Mouse (Mus musculus) layer of hippocampus, adult 9-11 months (tissue): ENCODE measurements around the gene Wdr95.

Experiments used
- DNase-seq: peaks from one replicate; pipeline ENCODE4 v3.0.0; 2022

The Wdr95 gene

DNA sequence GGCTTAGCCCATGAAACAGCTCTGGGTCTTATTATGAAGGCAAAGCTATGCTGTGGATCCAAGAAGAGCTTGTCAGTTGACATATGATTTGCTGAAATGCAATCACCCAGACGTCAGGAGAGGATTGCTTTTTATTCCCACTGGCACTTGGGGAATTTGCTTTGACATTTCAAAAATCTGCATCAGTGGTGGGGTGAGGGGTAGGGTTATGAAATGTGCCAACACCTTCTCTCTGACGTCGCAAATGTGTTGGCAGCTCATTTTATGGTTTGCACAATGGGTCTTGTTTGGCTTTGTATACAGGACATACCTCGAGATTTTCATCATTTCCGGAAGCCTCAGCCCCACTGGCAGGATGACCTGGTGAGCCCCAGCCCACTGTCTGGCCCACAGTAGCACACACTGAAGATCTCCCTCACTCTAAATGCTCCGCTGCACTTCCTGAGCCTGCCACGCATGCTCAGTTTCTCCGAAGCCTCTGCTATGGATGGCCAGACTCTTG lies 55.7 kb downstream of the Wdr95 start:
- no peak for DNase-seq

DNA sequence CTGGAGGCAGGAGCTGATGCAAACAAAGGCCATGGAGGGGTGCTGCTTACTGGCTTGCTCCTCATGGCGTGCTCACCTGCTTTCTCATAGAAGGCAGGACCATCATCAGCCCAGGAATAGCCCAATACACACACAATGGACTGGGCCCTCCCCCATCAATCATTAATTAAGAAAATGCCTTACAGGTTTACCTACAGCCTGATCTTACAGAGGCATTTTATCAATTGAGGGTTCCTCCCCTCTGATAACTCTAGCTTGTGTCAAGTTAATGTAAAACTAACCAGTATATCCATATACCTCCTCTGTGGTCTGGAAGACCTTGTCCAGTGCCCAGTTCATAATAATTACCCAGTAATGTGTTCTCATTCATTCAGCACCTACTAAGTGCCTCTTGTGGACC lies 56.8 kb downstream of the Wdr95 start:
- no peak for DNase-seq

DNA sequence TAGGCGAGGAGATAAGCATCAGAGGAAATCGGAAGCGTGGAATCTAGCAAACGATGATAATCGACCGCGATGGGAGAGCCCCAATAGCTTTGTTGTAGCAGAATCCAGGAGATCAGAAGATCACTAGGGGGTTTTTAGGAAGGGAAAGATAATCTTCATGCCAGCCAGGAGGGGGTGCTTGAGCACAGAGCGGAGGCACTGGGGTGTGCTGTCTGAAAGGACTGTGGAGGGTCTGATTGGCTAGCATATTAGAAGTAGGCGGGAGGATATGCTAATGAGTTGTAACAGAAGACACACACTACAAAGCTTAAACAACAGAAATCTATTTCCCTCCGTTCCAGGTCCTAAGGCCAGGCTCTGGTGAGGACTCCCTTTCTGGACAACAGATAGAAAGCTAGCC lies 57.4 kb downstream of the Wdr95 start:
- DNase-seq: no peak

DNA sequence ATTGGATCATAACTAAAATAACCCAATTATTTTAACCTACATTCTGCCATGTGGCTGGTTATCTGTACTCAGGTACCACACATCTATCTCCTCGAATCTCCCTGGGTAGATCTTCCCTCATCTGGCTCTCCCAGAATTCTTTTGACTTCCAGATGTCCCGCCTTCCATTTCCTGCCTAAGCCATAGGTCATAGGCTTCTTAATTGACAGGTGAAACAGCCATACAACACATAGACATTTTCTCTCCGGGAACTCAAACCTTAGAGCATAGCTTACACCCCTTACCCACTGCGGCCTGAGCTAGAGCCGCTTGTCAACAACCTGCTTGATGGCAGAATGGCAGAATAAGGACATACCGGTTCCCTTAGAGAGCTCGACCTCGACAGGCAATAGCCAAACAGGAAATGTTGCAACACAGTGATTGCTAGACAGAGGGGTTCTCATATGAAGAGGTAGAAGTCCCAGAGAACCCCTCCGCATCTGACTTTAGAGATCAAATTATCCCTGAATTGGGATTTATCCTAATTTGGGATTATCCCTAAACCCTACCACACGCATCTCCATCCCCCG lies 58.9 kb downstream of the Wdr95 start:
- no peak for DNase-seq

DNA sequence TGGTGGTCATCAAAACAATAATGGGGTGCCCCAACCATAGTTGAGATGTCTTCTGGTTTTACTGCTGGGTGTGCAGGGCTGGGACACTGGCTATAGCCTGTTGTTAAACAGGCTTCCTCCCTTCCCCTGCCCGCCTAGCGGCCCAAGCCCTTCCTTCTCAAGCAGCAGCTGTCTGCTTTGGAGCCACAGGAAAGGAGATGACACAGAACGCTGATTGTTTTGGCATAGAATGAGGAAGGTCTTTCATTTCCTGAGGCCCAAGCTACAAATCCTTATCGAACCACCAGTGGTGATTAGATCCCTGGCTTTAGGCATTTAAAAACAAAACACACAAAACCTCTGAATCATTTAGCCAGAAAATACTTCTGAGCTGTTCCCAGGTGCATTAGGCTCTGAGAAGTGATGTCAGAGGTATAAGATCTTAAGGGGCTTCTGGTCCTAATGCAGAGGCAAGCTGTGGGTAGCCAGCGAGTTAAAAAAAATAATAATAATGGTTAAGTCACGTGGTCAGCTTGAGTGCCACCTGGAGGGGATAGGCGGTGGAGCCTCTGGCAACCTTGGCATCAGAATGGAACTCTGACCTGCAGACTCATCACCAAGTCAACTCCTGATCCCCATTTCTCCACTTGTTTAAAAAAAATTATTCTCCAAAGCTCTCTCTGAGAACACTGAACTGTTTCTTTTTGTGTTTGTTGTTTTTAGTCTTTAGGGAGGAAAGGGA lies 60.5 kb downstream of the Wdr95 start:
- no peak for DNase-seq

DNA sequence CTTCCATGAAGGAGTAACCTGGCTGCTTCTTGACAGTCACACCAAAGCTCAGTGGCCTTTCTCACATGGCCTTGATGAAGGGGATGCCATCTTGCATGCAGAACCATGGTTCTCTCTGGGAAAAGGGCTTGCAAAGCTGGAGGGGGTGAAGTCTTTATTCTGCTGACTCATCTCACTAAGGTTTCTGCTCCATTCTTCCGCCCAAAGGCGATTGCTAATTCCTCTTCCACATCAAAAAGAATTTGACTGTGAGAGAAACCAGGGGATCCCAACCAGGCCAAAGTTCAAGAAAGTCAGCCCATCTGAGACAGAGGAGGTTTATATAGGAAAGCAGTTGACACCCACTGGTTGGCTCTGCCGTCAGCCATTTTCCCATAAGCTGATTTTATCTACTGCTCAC lies 61.5 kb downstream of the Wdr95 start:
- no peak for DNase-seq

DNA sequence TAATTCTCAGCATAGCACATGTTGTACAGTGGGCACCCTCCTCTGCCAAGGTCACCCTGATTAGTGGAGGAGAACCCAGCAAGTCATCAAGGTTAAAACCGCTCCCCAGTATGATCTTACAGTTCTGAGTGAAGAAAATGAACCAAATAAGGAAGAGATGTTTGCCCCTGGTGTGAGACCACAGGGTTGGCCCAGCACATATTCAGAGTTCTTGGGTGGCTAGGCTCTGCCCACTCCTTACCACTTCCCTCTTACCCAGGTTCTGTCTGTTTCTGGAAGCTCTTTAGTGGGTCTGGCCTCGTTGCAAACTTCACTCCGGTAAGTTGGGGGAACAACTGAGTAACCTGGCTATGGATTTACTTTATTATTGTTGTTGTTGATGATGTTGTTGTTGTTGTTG lies 65.7 kb downstream of the Wdr95 start:
- DNase-seq: no peak

DNA sequence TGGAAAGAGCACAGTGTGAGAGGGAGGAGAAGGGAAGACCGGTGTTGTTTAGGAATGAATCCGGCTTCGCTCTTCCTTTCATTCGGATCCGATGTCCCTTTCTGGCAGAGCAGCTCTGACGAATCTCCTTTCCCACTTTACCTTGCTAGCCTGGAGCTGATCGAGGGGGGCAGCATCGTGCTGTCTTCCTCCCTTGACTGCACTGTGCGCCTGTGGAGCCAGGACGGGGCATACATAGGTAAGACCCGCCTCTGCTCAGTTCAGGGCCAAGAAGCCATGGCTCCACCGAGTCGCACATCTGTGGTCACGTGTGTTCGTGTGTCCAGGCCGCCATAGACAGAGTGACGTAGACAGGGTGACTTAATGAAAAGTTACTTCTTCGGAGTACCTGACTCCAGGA lies 68.9 kb downstream of the Wdr95 start:
- DNase-seq: no peak

DNA sequence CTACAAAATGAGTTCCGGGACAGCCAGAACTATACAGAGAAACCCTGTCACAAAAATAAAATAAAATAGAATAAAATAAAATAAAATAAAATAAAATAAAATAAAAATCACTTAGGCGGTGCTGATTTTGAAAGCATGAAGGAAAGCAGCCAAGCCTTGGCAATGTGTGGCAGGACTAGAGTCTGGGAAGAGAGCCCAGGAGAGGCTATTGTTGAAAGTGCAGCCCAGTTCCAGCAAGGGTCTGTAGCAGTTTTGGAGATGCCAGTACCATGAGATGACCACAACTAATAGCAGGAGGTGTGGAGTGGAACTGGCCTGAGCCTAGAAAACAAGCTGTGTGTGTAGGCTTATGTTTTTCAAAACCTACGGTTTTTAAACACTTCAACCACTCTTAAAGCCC lies 73.5 kb downstream of the Wdr95 start:
- DNase-seq: peak; percentile 22

DNA sequence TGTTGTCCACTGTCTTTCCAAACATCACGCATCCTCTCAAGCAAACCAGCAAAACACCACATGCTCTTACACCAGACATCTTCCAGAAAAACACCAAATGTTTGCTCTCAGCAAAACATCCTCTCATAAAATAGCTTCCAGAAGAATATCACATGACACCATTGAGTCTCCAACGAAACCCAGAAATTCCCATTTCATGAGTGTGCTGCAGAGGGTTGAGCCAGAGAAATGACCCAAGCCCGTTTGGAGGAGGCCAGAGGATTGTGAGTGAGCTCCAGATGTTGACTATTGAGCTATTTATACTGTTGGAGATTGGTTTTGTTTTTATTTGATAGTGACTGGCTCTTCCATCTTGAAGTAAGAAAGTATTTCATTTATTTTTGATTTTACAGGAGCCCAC lies 74.8 kb downstream of the Wdr95 start:
- no peak for DNase-seq

DNA sequence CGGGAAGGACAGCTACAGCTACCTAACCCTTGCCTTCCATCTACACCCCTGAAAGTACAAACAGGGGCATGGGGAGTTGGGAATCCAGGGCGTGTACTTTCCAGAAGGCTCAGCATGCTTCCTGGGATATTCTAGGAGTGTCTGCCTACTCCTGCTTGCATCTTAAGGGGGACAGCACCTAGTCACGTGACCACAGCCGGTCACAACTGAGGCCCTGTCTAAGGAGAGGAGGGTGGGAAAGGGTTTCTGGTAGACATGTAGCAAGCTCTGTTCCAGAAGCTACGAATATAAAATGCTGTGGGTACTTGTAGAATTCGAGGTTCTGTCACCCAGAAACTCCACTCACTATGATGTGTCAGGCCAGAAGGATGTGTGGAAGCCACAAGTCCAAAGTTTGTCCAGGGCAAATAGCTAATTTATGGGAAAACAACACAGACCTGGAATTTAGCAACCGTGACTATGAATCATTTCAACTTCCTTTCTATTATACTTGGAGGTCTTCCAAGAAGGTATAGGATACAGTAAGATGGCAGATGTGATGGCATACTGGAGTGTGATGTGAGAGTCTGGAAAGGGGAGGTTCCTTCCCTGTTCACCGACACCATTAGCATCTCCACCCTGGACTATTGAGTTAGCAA lies 78.7 kb downstream of the Wdr95 start:
- no peak for DNase-seq

DNA sequence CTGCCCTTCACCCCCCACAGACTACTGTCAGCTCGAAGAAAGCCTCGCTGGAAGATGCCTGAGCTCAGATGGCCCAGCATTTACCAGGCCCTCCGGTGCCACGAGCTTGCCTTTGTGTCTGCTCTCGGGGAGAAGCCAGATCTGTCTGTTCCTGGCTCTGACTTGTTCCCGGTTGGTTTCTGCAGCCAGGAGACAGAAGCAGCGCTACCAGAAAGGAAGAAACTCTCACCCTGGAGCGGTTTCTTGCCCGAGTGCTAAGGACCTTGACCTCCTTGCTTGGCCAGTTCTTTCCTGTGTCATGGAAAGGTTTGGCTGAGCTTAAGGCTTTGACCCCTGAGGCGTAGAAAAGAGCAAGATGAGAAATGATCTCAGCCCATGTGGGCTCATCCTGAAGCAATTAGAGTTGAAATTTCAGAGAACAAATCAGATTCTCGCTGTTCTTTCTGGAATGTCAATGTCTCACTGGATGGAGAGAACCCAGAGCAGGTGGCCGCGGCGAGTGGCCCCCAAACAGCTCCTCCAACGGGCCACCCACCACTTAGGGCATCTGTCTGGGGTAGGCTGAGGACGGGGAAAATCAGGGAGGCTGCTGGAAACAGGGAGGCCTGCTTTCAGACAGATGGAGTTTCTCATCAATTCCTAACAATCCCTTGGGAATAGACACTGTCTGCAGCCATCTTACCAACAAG lies 83.1 kb downstream of the Wdr95 start:
- peak; percentile 52 for DNase-seq

DNA sequence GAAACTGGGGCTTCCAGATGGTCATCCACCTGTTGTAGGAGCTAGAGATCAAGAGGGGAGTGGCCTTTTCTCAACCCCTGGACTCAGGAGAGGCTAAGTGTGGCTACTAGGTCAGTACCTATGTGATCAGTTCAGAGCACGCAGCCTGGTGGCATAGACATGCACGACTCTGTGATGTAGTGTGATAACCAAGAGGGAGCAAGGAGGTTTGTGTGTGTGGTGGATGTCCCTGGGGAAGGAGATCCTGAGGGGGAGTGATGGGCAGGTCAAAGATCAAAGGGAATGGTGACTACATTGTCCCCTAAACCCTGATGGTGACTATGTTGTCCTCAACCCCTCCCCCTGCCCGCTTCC lies 83.7 kb downstream of the Wdr95 start:
- no peak for DNase-seq

DNA sequence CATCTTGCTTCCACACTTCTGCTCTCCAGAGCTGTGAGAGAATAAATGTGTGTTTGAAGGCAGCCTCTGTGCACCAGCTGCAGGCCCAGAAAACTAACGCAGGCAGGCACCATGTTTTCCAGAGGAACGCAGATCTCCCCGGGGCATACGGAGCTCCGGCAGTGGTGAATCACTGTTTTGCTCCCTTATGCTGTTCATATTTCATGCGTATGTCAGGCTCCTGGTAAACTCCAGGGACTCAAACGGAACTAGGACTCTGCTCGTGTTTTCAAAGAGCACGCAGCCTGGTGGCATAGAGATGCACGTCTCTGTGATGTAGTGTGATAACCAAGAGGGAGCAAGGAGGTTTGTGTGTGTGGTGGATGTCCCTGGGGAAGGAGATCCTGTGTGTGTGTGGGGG lies 84.3 kb downstream of the Wdr95 start:
- DNase-seq: peak; percentile 70

DNA sequence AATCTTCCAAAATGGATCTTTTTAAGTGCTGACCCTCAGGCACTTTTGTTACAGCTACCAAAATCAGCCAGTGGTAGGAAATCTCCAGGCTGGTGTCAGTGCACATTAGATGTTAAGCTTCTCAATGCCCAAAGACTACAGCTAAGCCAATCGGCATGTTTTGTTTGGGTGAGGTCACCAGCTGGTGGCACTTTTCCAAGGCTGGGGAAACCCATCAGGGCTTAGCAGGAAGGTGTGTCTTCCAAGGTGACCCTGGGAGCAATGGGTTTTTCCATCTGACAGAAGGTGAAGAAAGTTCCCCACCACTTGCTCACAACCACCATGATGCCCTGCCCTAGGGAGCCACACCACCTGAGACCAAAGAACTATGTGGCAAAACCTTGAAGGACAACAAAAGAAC lies 87.7 kb downstream of the Wdr95 start:
- no peak for DNase-seq

DNA sequence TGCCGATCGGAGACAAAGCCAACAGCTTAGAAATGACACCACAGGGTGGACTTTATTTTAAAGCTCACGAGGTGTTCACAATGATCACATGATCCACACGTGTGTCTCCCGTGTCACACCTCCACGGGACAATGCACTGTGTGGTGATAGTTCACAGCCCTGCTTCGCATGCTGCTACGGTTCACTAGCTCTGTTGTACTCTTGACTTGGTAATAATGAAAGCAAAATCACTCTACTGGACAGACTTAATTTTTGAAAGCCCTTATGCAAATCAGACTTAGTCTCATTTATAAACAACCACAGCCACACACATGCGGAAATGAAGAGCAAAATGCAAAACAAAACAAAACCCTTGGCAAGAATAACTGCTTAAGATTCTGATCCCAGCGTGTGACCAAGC lies 88.3 kb downstream of the Wdr95 start:
- DNase-seq: no peak

DNA sequence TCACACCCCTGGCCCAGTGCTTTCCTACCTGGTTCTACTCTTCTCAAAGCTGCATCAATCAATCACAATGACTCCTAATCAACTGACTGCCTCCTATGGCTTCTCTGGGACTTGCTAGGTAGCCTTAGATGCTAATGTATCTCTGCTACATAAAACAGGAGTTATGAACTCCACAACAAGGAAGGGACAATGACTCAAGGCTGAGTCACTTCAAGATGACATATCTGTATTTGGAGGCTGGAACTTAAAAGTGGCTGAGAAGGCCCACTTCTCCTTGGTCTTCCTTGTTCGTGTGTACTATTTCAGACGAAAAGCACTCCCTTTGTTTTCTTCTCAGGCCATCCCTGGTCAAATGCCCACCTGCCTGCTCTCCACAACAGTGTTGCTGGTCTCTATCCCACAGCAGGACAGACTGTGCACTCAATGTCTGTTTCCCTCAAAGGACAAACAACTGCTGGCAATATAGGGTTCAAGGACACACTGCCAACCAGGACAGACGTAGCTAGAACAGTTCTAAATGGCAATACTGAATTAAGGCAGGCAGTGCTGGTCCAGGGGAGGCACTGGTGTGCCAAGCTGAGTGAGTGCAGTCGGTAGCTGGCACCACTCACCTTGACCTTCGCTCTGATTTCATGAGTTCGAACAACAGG lies 89.4 kb downstream of the Wdr95 start:
- DNase-seq: no peak

DNA sequence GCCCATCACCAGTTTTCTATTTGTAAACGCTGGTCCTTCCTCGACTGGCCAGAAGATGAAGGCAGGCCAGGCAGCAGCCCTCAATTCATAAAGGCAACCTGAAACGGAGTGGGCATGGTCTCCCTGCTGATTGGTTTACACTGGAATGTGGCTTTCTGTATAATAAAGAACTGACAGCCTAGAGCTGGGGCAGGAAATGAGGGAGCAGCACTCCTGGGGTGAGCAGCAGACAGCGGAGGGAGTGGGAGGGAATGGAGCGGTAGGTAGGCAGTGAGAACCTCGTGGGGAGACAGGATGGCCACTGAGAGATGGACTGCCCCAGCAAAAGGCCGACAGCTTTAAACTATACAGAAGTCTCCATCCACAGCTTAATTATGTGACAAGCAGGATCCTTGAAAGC lies 93.7 kb downstream of the Wdr95 start:
- DNase-seq: no peak

DNA sequence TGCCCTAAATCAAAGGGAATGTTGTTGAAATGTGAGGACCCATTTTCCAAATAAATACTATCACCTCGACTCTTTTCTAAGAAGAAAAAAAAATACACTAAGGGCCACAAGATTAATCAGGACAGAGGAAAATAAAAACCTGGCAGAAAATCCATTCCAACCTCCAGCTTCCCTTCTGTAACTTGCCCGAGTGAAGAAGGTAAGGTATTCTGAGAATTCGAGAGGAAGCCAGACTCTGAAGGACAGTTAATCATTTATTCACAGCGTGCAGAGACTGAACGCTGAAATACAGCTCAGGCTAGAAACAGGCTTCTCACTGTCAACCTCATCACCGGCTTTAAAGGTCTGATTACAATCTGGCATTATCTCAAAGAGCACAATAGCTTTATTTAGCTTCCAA lies 94.2 kb downstream of the Wdr95 start:
- no peak for DNase-seq

DNA sequence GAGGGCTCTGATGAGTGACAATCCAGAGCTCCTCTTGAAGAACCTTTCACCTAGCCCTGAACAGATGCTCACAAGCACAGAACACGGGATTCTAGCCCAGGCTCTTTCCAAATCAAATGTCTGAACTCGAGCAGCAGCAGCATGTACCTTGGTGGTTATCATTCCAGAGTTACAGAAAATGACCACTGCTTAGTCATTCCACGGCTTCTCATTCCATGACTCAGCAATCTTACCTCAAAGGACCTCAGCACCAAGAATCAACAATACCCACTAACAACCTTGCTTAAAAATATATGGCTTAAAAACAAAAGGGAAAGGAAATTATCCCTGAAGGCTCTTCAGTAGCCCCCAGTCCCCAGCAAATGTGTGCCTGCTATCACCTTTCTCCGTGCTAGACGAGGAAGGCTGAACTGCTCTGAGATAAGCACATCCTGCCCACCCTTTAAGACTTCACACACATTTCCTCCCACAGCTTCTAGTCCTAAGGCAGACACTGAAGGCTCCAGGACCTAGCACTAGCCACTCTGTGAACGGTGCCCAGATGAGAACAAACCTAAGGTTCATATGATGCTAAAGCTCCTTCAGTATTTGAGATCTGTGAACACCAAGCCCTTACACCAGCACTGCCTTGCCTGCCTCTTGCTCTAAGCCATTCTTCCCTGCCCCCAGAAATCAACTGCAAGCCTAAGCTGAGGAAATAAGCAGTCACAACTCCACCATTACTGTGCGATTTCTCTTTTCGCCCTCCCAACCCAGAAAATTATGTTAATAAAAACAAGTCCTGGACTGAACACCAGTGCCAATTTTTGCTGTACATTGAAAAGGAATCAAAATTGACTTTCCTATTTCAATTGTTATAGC lies 95.6 kb downstream of the Wdr95 start:
- DNase-seq: no peak

DNA sequence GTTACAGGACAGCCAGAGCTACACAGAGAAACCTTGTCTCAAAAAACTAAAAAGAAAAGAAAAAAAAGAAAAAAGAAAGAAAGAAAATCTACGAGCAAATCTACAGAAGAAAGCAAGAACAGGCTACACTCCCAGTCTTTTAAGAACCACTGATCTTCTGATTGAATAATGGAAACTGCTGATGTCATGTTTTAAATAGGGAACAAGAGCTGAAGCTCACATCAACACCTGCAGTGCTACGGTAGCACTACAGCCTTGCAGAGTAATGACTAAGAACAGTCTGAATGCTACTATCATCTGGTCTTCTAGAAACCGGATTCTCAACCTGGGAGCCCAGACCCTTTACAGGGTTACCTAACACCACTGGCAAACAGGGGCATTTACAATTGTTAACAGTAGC lies 97.1 kb downstream of the Wdr95 start:
- no peak for DNase-seq

DNA sequence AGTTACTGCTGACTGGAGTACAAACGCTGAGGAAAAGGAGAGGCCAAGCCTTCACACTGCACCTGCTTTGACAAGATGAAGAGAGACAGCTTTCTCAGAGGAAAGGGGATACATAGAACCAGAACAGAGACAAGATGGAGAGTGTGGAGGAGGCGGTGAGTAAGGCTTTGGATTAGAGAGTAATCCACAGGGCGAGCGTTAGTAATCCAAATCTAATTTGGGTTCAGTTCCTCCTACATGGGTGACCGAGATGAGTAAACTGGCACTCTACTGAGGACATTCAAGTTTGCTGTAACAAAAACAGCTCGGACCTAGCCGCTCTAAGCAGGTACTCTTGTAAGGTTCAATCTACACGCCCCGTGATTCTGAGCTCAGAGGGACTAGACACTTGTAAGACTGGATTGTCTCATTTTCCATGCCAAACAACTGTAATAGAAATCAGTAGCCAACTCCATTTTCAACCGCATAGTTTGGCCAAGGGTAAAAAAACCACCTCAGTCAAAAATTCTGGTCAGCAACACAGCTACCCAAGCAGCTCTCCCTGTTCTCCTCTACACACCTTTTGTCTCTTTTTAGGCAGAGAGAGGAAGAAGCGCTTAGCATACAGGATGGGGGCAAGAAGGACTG lies 106.0 kb downstream of the Wdr95 start:
- no peak for DNase-seq
